Mouse (Mus musculus): ENCODE data around the gene Tmem41a.

DNA sequence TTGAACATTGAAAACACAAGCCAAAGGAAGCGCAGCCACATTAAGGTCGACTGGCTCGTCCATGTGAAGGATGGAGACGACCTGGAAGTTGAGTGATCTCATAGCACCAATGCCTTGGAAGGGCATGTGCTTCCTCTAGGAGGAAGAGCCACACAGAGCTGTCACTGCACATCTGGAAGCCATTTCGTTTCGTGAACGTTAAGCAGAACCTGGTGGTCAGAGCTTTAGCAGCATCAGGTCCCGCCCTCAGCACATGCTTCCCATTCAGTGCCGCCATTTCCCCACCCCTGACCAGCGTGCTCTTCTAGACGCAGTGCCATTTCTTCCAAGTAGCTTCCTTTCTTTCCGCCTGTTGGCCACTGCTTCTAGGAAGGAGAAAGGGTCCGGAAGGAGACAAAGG lies 18.9 kb downstream of the Tmem41a start:
- TF ChIP-seq POLR2A (IDR thresholded peaks at IDR 0.05; ENCODE audit: low read depth, low read length) = no peak
- TF ChIP-seq CTCF (conservative IDR thresholded peaks at IDR 0.05; ENCODE audit: insufficient read depth, insufficient read length, low read depth, low read length) = no peak

Data from kidney, adult 2 months (tissue).